Mouse (Mus musculus) stomach, postnatal 0 days (tissue): Measurements from ENCODE around the gene Cmip. TPM values are rescaled to one million over a fixed set of nuclear protein-coding genes. Genes with fewer than 3 reads are reported as not detected.

Experiments
- ATAC-seq: fragments of 200-750 bp; cut with Nextera tagmentation; 2 replicates; pipeline ENCODE4 v1.8.0; 2017; ENCODE audit not compliant: low FRiP score, low TSS enrichment
- DNase-seq: peaks from one replicate; pipeline ENCODE4 v3.0.0-alpha.2; 2016; ENCODE audit warnings: low spot score
- H3K27ac ChIP-seq: fragments of 300-500 bp; sonication (generic); replicated peaks from 2 replicates; pipeline ENCODE4 v1.5.1; 2014; ENCODE audit warnings: mild to moderate bottlenecking, control low read depth
- H3K27me3 ChIP-seq: fragments of 300-500 bp; sonication (generic); 2 replicates; pipeline ENCODE4 v1.6.1; 2014; ENCODE audit warnings: low read length; ENCODE audit not compliant: control insufficient read depth, insufficient read depth
- H3K36me3 ChIP-seq: fragments of 300-500 bp; sonication (generic); 2 replicates; pipeline ENCODE4 v1.6.1; 2014; ENCODE audit warnings: low read length, mixed read lengths; ENCODE audit not compliant: control insufficient read depth, insufficient read depth
- H3K4me1 ChIP-seq: fragments of 300-500 bp; sonication (generic); replicated peaks from 2 replicates; pipeline ENCODE4 v1.6.1; 2014; ENCODE audit warnings: antibody characterized with exemption; ENCODE audit not compliant: control insufficient read depth, insufficient read depth
- H3K4me2 ChIP-seq: fragments of 300-500 bp; sonication (generic); replicated peaks from 2 replicates; pipeline ENCODE4 v1.6.1; 2014; ENCODE audit warnings: low read depth, mild to moderate bottlenecking, control low read depth, moderate library complexity
- H3K4me3 ChIP-seq: fragments of 300-500 bp; sonication (generic); 2 replicates; pipeline ENCODE4 v1.5.1; 2014; ENCODE audit warnings: low read depth, low read length, control low read depth
- H3K9ac ChIP-seq: fragments of 300-500 bp; sonication (generic); 2 replicates; pipeline ENCODE4 v1.6.1; 2014; ENCODE audit warnings: mild to moderate bottlenecking, low read length, control low read depth, mixed read lengths
- H3K9me3 ChIP-seq: fragments of 300-500 bp; sonication (generic); 2 replicates; pipeline ENCODE4 v1.6.1; 2016; ENCODE audit warnings: low read length; ENCODE audit not compliant: control insufficient read depth
- CTCF ChIP-seq: IDR thresholded peaks from 2 replicates; pipeline ENCODE4 v1.5.1; 2016; ENCODE audit warnings: antibody characterized with exemption, low read depth, mild to moderate bottlenecking, moderate library complexity
- EP300 ChIP-seq: optimal IDR thresholded peaks from 2 replicates; pipeline ENCODE3; 2016; ENCODE audit warnings: antibody characterized with exemption
- WGBS: fragments of 180-500 bp; shearing (Covaris S2); extraction: QIAGEN DNeasy Blood & Tissue Kit; methylation state at CpG from one replicate; pipeline ENCODE4 v1.1.7; 2014; 5-methylcytosine and 5-hydroxymethylcytosine counted together
- polyA plus RNA-seq: library from polyadenylated mRNA; unstranded; fragments of >200 nt; fragmentation: Nextera tagmentation; extraction: Ambion mirVana; gene quantifications from 2 replicates; pipeline ENCODE4 v1.2.1, GENCODE M21; 2015

The Cmip gene
- polyA plus RNA-seq, 1 experiment from 2014 or later, result 19.9 TPM

GRCm38 (mm10) chr8:117388370-117388769 is 131.5 kb downstream of the Cmip start:
- Histone ChIP-seq H3K9me3 (no peaks in the 10 kb centered on the region), H3K4me1 (peaks cover 5% of the 10 kb centered on the region; the same call in 1 of the 2 replicates), H3K4me2 (no peak overlapping the region), H3K4me3 (no peak overlapping the region), H3K27me3 (no peaks in the 10 kb centered on the region), H3K9ac (no peak overlapping the region), H3K27ac (peak overlapping the region; percentile 63; the same call in 1 of the 2 replicates), H3K36me3 (no peaks in the 10 kb centered on the region; the same call in 1 of the 2 replicates)
- TF ChIP-seq EP300 (no peak), CTCF (no peak)
- DNase-seq (no peak), ATAC-seq (no peak)
- WGBS, result 65% methylated on average over 8 of the region's 8 CpGs

- H3K9ac ChIP-seq, result no peak overlapping the region
- no peaks in the 10 kb centered on the region for H3K36me3 ChIP-seq
- H3K4me1 ChIP-seq, result no peaks in the 10 kb centered on the region
- no peak overlapping the region for H3K27ac ChIP-seq
- TF ChIP-seq CTCF, result no peak
- H3K4me2 ChIP-seq, result no peak overlapping the region
- DNase-seq (no peak), ATAC-seq (no peak)
- H3K27me3 ChIP-seq, result no peaks in the 10 kb centered on the region
- no peak overlapping the region for H3K4me3 ChIP-seq
- H3K9me3 ChIP-seq, result no peaks in the 10 kb centered on the region
- 59% methylated on average over 6 of the region's 6 CpGs for WGBS
Observed at GRCm38 (mm10) chr8:117393853-117394252, 137.0 kb downstream of the Cmip start.

GRCm38 (mm10) chr8:117395055-117395454 is 138.2 kb downstream of the Cmip start:
- H3K9me3 ChIP-seq, result no peaks in the 10 kb centered on the region
- no peak for DNase-seq
- 55% methylated on average over 7 of the region's 7 CpGs for WGBS

GRCm38 (mm10) chr8:117396884-117397283 is 140.0 kb downstream of the Cmip start:
- H3K9ac ChIP-seq, result no peak overlapping the region
- no peaks in the 10 kb centered on the region for H3K4me1 ChIP-seq
- H3K4me3 ChIP-seq, result no peak overlapping the region
- H3K27me3 ChIP-seq, result no peaks in the 10 kb centered on the region
- no peaks in the 10 kb centered on the region for H3K9me3 ChIP-seq
- DNase-seq (no peak), ATAC-seq (no peak)
- no peak overlapping the region for H3K27ac ChIP-seq
- 97% methylated on average over 4 of the region's 4 CpGs for WGBS
- TF ChIP-seq CTCF (no peak), EP300 (no peak)
- H3K36me3 ChIP-seq, result no peaks in the 10 kb centered on the region
- H3K4me2 ChIP-seq, result no peak overlapping the region

More at GRCm38 (mm10) chr8:117395055-117395454, 138.2 kb downstream of the Cmip start:
- H3K4me2 ChIP-seq, result no peak overlapping the region
- no peak for ATAC-seq
- no peaks in the 10 kb centered on the region for H3K36me3 ChIP-seq
- TF ChIP-seq CTCF (no peak), EP300 (no peak)
- no peak overlapping the region for H3K27ac ChIP-seq
- no peaks in the 10 kb centered on the region for H3K4me1 ChIP-seq
- no peak overlapping the region for H3K9ac ChIP-seq
- no peak overlapping the region for H3K4me3 ChIP-seq
- H3K27me3 ChIP-seq, result no peaks in the 10 kb centered on the region

GRCm38 (mm10) chr8:117397751-117398150 is 140.9 kb downstream of the Cmip start:
- 94% methylated on average over 15 of the region's 15 CpGs for WGBS
- Histone ChIP-seq H3K36me3 (no peaks in the 10 kb centered on the region), H3K9ac (no peak overlapping the region), H3K4me1 (no peaks in the 10 kb centered on the region), H3K9me3 (no peaks in the 10 kb centered on the region), H3K4me3 (no peak overlapping the region), H3K27ac (no peak overlapping the region), H3K4me2 (no peak overlapping the region), H3K27me3 (no peaks in the 10 kb centered on the region)
- no peak for TF ChIP-seq EP300
- no peak for TF ChIP-seq CTCF
- ATAC-seq (no peak), DNase-seq (no peak)

GRCm38 (mm10) chr8:117399229-117399628 is 142.4 kb downstream of the Cmip start:
- Histone ChIP-seq H3K9me3 (no peaks in the 10 kb centered on the region), H3K27ac (no peak overlapping the region), H3K4me1 (peaks cover 2% of the 10 kb centered on the region; the same call in 1 of the 2 replicates), H3K9ac (no peak overlapping the region), H3K4me3 (no peak overlapping the region), H3K27me3 (no peaks in the 10 kb centered on the region), H3K4me2 (no peak overlapping the region), H3K36me3 (no peaks in the 10 kb centered on the region)
- TF ChIP-seq EP300 (no peak), CTCF (no peak)
- DNase-seq (no peak), ATAC-seq (no peak; the same call in 1 of the 2 replicates)
- 89% methylated on average over 8 of the region's 8 CpGs for WGBS
